Mouse (Mus musculus) midbrain, embryonic 16.5 days (tissue): Measurements from ENCODE around the gene Gm20388. TPM values are rescaled to one million over a fixed set of nuclear protein-coding genes. Genes with fewer than 3 reads are reported as not detected.

ENCODE experiments used
- ATAC-seq: fragments of 200-750 bp; cut with Nextera tagmentation; 2 replicates; pipeline ENCODE4 v1.8.0; 2017; ENCODE audit warnings: moderate TSS enrichment
- H3K27ac ChIP-seq: fragments of 300-500 bp; sonication (generic); 2 replicates; pipeline ENCODE4 v1.5.1; 2014; ENCODE audit warnings: mild to moderate bottlenecking, low read length, mixed read lengths
- H3K27me3 ChIP-seq: fragments of 300-500 bp; sonication (generic); 2 replicates; pipeline ENCODE4 v1.6.1; 2014; ENCODE audit warnings: low read depth, low read length, mixed read lengths; ENCODE audit not compliant: control insufficient read depth, insufficient read depth
- H3K36me3 ChIP-seq: fragments of 300-500 bp; sonication (generic); 2 replicates; pipeline ENCODE4 v1.6.1; 2014; ENCODE audit warnings: mild to moderate bottlenecking, low read length, moderate library complexity, mixed read lengths; ENCODE audit not compliant: control insufficient read depth, insufficient read depth
- H3K4me1 ChIP-seq: fragments of 300-500 bp; sonication (generic); 2 replicates; pipeline ENCODE4 v1.6.1; 2014; ENCODE audit warnings: mild to moderate bottlenecking, low read length, mixed read lengths; ENCODE audit not compliant: control insufficient read depth, insufficient read depth
- H3K4me2 ChIP-seq: fragments of 300-500 bp; sonication (generic); 2 replicates; pipeline ENCODE4 v1.6.1; 2014; ENCODE audit warnings: mild to moderate bottlenecking, low read length, mixed read lengths
- H3K4me3 ChIP-seq: fragments of 300-500 bp; sonication (generic); 2 replicates; pipeline ENCODE4 v1.5.1; 2014; ENCODE audit warnings: low read depth, mild to moderate bottlenecking, low read length, moderate library complexity, mixed read lengths
- H3K9ac ChIP-seq: fragments of 300-500 bp; sonication (generic); 2 replicates; pipeline ENCODE4 v1.6.1; 2014; ENCODE audit warnings: low read depth, low read length, mixed read lengths
- H3K9me3 ChIP-seq: fragments of 300-500 bp; sonication (generic); replicated peaks from 2 replicates; pipeline ENCODE4 v1.6.1; 2014; ENCODE audit warnings: mild to moderate bottlenecking, low read length, mixed read lengths; ENCODE audit not compliant: control insufficient read depth, poor library complexity, severe bottlenecking
- WGBS: fragments of 180-500 bp; shearing (Covaris S2); extraction: QIAGEN DNeasy Blood & Tissue Kit; methylation state at CpG from one replicate; pipeline ENCODE4 v1.1.7; 2014; 5-methylcytosine and 5-hydroxymethylcytosine counted together
- polyA plus RNA-seq: library from polyadenylated mRNA; unstranded; fragments of >200 nt; fragmentation: Nextera tagmentation; extraction: Ambion mirVana; gene quantifications from 2 replicates; pipeline ENCODE4 v1.2.1, GENCODE M21; 2015

Gene Gm20388
- polyA plus RNA-seq, 1 experiment from 2014 or later = 7.5 TPM

GRCm38 (mm10) chr8:120751226-120752081, 840.8 kb downstream of the Gm20388 start:
- no peaks in the 10 kb centered on the region for H3K27me3 ChIP-seq
- H3K9me3 ChIP-seq = no peaks in the 10 kb centered on the region
- no peak overlapping the region for H3K9ac ChIP-seq
- no peak overlapping the region for H3K4me2 ChIP-seq
- 78% methylated on average over 21 of the region's 21 CpGs for WGBS
- no peaks in the 10 kb centered on the region for H3K4me1 ChIP-seq
- no peak overlapping the region for H3K4me3 ChIP-seq
- no peak overlapping the region for H3K27ac ChIP-seq
- ATAC-seq = no peak
- H3K36me3 ChIP-seq = no peaks in the 10 kb centered on the region

GRCm38 (mm10) chr8:120752082-120752452, 841.4 kb downstream of the Gm20388 start:
- no peak overlapping the region for H3K27ac ChIP-seq
- ATAC-seq = no peak
- H3K36me3 ChIP-seq = no peaks in the 10 kb centered on the region
- H3K4me1 ChIP-seq = no peaks in the 10 kb centered on the region
- H3K4me3 ChIP-seq = no peak overlapping the region
- H3K9ac ChIP-seq = no peak overlapping the region
- WGBS = 31% methylated on average over 12 of the region's 12 CpGs
- no peaks in the 10 kb centered on the region for H3K9me3 ChIP-seq
- H3K4me2 ChIP-seq = no peak overlapping the region
- H3K27me3 ChIP-seq = no peaks in the 10 kb centered on the region

DNA sequence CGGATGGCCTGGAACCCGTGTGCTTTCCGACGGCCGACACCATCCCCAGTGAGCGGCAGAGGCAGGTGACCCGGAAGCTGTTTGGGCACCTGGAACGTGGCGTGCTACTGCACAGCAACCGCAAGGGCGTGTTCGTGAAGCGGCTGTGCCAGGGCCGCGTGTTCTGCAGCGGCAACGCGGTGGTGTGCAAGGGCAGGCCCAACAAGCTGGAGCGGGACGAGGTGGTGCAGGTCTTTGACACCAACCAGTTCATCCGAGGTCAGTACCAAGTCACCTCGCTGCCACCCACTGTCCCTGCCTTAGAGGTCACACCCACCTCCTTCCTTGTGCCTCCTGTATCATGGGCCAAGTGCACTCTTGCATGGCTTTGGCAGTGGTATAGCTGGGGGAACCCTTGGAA, 842.8 kb downstream of the Gm20388 start:
- 94% methylated on average over 22 of the region's 22 CpGs for WGBS
- Histone ChIP-seq H3K4me2 (no peak overlapping the region), H3K27me3 (no peaks in the 10 kb centered on the region), H3K4me3 (no peak overlapping the region), H3K27ac (no peak overlapping the region), H3K9me3 (no peaks in the 10 kb centered on the region), H3K4me1 (no peaks in the 10 kb centered on the region), H3K36me3 (no peaks in the 10 kb centered on the region), H3K9ac (no peak overlapping the region)
- ATAC-seq = no peak

DNA sequence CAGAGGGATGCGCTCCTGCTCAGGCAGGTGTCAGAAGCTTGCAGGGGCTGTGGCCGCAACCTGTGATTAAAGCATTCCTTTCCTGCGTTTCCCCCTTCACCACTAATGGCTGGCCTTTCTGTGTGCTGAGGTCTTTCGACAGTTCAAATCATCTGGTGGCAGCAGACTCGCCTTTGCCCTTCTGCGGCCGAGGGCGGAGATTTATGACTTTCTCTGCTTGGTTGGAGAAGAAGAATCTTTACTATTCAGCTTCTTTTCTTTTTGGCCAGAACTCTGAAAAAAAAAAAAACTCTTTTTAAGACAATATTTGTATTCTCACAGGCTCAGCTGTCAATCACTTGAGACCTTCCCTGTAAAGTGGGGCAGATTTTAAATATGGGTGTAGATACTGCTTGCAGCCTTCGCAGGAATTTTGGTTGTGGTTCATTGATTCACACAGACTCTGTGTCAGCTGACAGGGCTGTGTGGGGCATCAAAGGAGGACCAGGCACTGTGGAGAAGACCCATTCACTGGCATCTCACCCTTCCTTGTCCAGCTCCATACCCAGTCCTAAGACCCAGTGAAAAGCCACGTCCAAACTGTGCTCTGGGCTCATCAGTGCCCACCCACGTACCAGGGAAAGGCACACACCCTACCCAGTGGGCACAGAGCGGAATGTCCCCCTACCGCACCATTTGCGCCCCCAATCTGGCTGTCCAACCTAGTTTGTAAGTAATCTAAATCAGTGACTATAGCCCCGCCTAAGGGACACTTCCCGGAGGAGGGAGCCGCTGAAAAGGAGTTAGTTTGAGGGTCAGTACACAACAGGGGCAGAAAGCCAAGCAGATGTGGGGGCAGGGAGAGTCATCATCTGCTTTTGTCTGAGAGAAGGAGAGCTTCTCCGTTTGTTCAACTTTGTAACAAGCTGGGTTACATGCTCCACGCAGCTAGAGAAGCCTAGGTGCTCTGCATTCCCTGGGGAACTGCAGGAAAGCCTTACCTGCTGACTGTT, 845.0 kb downstream of the Gm20388 start:
- Histone ChIP-seq H3K4me1 (no peaks in the 10 kb centered on the region), H3K27ac (no peak overlapping the region), H3K4me3 (no peak overlapping the region), H3K9me3 (no peaks in the 10 kb centered on the region), H3K9ac (no peak overlapping the region), H3K4me2 (no peak overlapping the region), H3K27me3 (no peaks in the 10 kb centered on the region), H3K36me3 (no peaks in the 10 kb centered on the region)
- 47% methylated on average over 19 of the region's 19 CpGs for WGBS
- ATAC-seq = no peak

DNA sequence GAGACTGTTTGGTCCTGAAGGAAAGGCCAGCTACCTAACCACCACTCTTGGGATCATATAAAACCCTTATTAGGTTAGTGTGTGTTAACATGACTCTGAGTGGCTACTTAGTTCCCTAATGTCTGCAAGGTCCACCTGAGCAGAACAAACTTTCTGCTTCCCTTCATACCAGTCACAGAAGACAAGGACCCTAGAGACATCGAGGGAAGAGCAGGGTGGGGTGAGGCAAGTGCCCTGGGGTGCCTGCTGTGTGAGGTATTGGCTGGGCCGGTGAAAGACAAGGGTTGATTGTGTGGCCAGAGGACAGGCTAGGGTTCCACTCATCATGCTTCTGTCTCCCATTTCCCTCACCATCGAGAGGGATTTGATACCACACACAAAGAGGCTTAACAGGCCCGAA, 847.4 kb downstream of the Gm20388 start:
- WGBS = 48% methylated on average over 4 of the region's 4 CpGs
- no peak overlapping the region for H3K9ac ChIP-seq

DNA sequence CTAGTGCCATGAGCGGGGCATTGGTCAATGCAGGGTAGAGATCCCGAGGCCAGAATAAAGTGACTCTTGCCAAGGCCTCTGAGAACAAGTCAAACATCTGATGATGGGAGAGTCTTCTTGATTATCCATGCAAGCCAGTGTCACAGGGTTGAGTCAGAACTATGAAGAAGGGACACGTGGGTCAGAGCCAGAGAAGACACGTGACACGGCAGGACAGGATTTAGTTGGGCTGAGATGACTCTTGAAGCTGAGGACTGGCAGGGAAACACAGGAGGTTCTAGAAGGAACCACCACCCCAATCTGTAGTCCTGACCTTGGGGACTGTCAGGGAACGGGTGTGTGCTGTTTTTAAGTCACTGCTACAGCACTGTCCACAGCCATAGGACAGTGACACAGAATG, 849.2 kb downstream of the Gm20388 start:
- Histone ChIP-seq H3K4me3 (no peak overlapping the region), H3K27me3 (no peaks in the 10 kb centered on the region), H3K4me1 (no peaks in the 10 kb centered on the region), H3K27ac (no peak overlapping the region), H3K4me2 (no peak overlapping the region), H3K36me3 (no peaks in the 10 kb centered on the region), H3K9ac (no peak overlapping the region), H3K9me3 (no peaks in the 10 kb centered on the region)
- ATAC-seq = no peak
- WGBS = 88% methylated on average over 6 of the region's 6 CpGs

More for the DNA sequence above, 847.4 kb downstream of the Gm20388 start:
- Histone ChIP-seq H3K27me3 (no peaks in the 10 kb centered on the region), H3K4me3 (no peak overlapping the region), H3K4me2 (no peak overlapping the region), H3K36me3 (no peaks in the 10 kb centered on the region), H3K9me3 (no peaks in the 10 kb centered on the region), H3K27ac (no peak overlapping the region), H3K4me1 (no peaks in the 10 kb centered on the region)
- no peak for ATAC-seq

DNA sequence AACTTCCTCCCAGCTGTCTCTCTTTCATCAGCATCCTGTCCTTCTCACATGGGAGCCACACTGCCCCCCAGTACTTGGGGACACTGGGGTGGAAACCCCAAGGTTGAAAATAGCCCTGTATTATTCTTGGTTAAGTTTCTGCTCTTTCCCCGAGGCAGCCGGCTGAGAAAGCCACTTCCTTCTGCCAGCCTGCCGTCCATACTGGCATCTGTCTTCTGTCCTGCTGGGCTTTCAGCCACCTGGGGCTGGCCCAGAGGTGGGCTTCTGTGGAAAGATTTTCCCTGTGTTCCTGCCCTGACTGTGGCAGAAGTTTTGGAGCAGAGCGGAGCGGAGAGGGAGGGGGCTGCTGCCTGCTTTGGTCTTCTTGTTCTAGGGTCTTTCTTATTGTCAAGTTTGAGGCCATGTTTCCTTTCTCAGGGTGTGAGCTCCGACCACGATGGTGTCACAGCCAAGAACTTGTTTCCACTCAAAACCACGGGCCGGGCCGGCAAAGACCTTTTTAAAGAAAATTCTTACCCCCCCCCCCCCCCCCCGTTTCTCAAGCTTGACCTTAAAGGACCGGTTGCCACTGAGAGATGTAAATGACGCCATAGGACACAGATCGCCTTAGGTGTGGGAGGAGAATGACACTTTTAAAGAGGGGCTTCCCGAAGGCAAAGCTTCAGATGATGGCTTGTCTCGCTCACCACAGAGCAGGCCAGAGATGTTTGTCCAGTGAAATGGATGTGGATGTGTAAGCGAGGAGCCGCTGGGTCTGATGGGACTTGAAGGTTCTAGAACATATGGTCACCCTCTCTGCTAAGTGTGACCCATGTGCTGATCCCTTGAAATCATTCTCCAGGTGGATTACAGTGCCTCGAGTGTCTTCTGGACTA, 849.9 kb downstream of the Gm20388 start:
- no peaks in the 10 kb centered on the region for H3K27me3 ChIP-seq
- no peak overlapping the region for H3K27ac ChIP-seq
- H3K9me3 ChIP-seq = no peaks in the 10 kb centered on the region
- no peaks in the 10 kb centered on the region for H3K4me1 ChIP-seq
- no peaks in the 10 kb centered on the region for H3K36me3 ChIP-seq
- H3K4me2 ChIP-seq = no peak overlapping the region
- H3K9ac ChIP-seq = no peak overlapping the region
- 85% methylated on average over 19 of the region's 19 CpGs for WGBS
- no peak overlapping the region for H3K4me3 ChIP-seq
- no peak for ATAC-seq

DNA sequence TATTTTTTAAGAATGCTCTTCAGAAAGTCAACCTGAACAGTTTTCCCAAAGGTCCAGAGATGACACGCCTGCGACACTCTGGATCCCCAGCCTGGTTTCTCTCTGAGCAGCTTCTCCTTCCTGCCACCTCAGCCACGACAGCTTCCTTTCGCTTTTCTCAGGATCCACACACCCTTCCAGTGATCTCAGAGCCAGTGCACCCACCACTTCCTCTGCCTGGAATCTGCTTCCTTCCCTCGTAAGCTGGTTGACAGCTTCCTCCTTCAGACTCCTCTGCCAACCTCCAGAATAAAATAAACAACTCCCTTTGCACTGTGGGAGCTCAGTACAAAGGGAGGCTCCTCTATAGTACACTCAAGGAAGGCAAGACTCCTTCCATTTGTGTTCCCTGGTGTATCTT, 852.6 kb downstream of the Gm20388 start:
- Histone ChIP-seq H3K9me3 (no peaks in the 10 kb centered on the region), H3K4me1 (no peaks in the 10 kb centered on the region), H3K27ac (no peak overlapping the region), H3K9ac (no peak overlapping the region), H3K4me2 (no peak overlapping the region), H3K27me3 (no peaks in the 10 kb centered on the region), H3K36me3 (no peaks in the 10 kb centered on the region), H3K4me3 (no peak overlapping the region)
- no peak for ATAC-seq
- WGBS = 79% methylated on average over 5 of the region's 5 CpGs
